Mouse (Mus musculus) kidney, embryonic 14.5 days (tissue): ENCODE measurements around the gene Ccdc187. TPM values are rescaled to one million over a fixed set of nuclear protein-coding genes. Genes with fewer than 3 reads are reported as not detected.
A peak's percentile ranks its signal among the peaks of the same experiment; 100 is the strongest.

Experiments
- ATAC-seq: fragments of 200-750 bp; cut with Nextera tagmentation; 2 replicates; pipeline ENCODE4 v1.8.0; 2017; ENCODE audit warnings: moderate number of reproducible peaks, mild to moderate bottlenecking, moderate TSS enrichment, moderate library complexity; ENCODE audit not compliant: low FRiP score, low TSS enrichment
- H3K27ac ChIP-seq: fragments of 300-500 bp; sonication (generic); 2 replicates; pipeline ENCODE4 v1.5.1; 2014; ENCODE audit warnings: low read depth, mild to moderate bottlenecking, low read length, moderate library complexity, mixed read lengths
- H3K27me3 ChIP-seq: fragments of 300-500 bp; sonication (generic); 2 replicates; pipeline ENCODE4 v1.6.1; 2014; ENCODE audit warnings: mild to moderate bottlenecking, low read length; ENCODE audit not compliant: control insufficient read depth, insufficient read depth
- H3K36me3 ChIP-seq: fragments of 300-500 bp; sonication (generic); 2 replicates; pipeline ENCODE4 v1.6.1; 2014; ENCODE audit warnings: low read length, mixed read lengths; ENCODE audit not compliant: control insufficient read depth, insufficient read depth
- H3K4me1 ChIP-seq: fragments of 300-500 bp; sonication (generic); 2 replicates; pipeline ENCODE4 v1.6.1; 2014; ENCODE audit warnings: low read length, mixed read lengths; ENCODE audit not compliant: control insufficient read depth, insufficient read depth
- H3K4me2 ChIP-seq: fragments of 300-500 bp; sonication (generic); replicated peaks from 2 replicates; pipeline ENCODE4 v1.6.1; 2014; ENCODE audit warnings: low read depth, mild to moderate bottlenecking, low read length
- H3K4me3 ChIP-seq: fragments of 300-500 bp; sonication (generic); 2 replicates; pipeline ENCODE4 v1.5.1; 2014; ENCODE audit warnings: mild to moderate bottlenecking, low read length
- H3K9ac ChIP-seq: fragments of 300-500 bp; sonication (generic); 2 replicates; pipeline ENCODE4 v1.6.1; 2014; ENCODE audit warnings: low read depth, mild to moderate bottlenecking, low read length, moderate library complexity
- H3K9me3 ChIP-seq: fragments of 300-500 bp; sonication (generic); 2 replicates; pipeline ENCODE4 v1.6.1; 2016; ENCODE audit warnings: low read length; ENCODE audit not compliant: control insufficient read depth
- WGBS: fragments of 180-500 bp; shearing (Covaris S2); extraction: QIAGEN DNeasy Blood & Tissue Kit; methylation state at CpG from one replicate; pipeline ENCODE4 v1.1.7; 2014; 5-methylcytosine and 5-hydroxymethylcytosine counted together
- polyA plus RNA-seq: library from polyadenylated mRNA; unstranded; fragments of >200 nt; fragmentation: Nextera tagmentation; extraction: Ambion mirVana; gene quantifications from 2 replicates; pipeline ENCODE4 v1.2.1, GENCODE M21; 2014

Gene Ccdc187
- polyA plus RNA-seq, 1 experiment from 2014 or later, result not detected

- no peak overlapping the region for H3K4me3 ChIP-seq
- WGBS, result 72% methylated on average over 5 of the region's 5 CpGs
These were observed 17.6 kb upstream of the Ccdc187 start for GRCm38 (mm10) chr2:26311936-26312335.

GRCm38 (mm10) chr2:26309739-26310138 is 15.4 kb upstream of the Ccdc187 start:
- WGBS, result 29% methylated on average over 10 of the region's 10 CpGs
- H3K9me3 ChIP-seq, result no peaks in the 10 kb centered on the region
- H3K27ac ChIP-seq, result peak overlapping the region; percentile 63
- peaks cover 8% of the 10 kb centered on the region; the same call in 1 of the 2 replicates for H3K4me1 ChIP-seq
- H3K27me3 ChIP-seq, result no peaks in the 10 kb centered on the region
- H3K9ac ChIP-seq, result no peak overlapping the region
- ATAC-seq, result peak; percentile 74
- no peak overlapping the region for H3K4me3 ChIP-seq
- H3K4me2 ChIP-seq, result no peak overlapping the region
- no peaks in the 10 kb centered on the region for H3K36me3 ChIP-seq

More at GRCm38 (mm10) chr2:26311936-26312335, 17.6 kb upstream of the Ccdc187 start:
- H3K4me1 ChIP-seq, result peaks cover 22% of the 10 kb centered on the region
- no peak overlapping the region for H3K27ac ChIP-seq
- no peak for ATAC-seq
- H3K4me2 ChIP-seq, result no peak overlapping the region
- H3K9me3 ChIP-seq, result no peaks in the 10 kb centered on the region
- no peaks in the 10 kb centered on the region for H3K27me3 ChIP-seq
- H3K9ac ChIP-seq, result no peak overlapping the region
- no peaks in the 10 kb centered on the region for H3K36me3 ChIP-seq

- 84% methylated on average over 3 of the region's 3 CpGs for WGBS
These were observed 12.3 kb upstream of the Ccdc187 start for GRCm38 (mm10) chr2:26306702-26307101.

DNA sequence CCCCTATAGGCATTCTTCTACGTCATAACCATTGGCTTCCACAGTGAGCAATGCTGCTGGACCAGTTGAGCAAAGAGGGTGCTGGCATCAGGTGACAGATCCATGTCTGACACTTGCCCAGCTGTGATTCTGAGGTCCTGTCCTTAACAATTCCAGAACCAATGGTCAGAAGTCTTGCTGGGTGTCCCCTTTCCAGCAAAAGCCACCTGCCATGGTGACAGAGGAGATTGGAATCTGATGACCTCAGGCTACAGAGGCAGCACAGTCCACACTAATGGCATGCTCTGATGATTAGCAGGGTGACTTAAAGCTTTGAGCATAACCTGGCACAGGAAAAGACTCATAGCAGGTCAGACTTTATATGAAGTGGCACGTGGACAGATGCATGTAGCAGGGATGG is 11.2 kb upstream of the Ccdc187 start:
- H3K36me3 ChIP-seq, result no peaks in the 10 kb centered on the region
- H3K27me3 ChIP-seq, result no peaks in the 10 kb centered on the region
- 0 out of 2 replicates have a peak, but pooled peaks cover 4% of the 10 kb centered on the region for H3K9me3 ChIP-seq
- H3K9ac ChIP-seq, result no peak overlapping the region
- H3K27ac ChIP-seq, result no peak overlapping the region
- no peak for ATAC-seq
- H3K4me2 ChIP-seq, result no peak overlapping the region
- H3K4me1 ChIP-seq, result no peaks in the 10 kb centered on the region; the same call in 1 of the 2 replicates
- H3K4me3 ChIP-seq, result no peak overlapping the region
- 74% methylated on average over 2 of the region's 2 CpGs for WGBS

More at GRCm38 (mm10) chr2:26306702-26307101, 12.3 kb upstream of the Ccdc187 start:
- Histone ChIP-seq H3K36me3 (no peaks in the 10 kb centered on the region), H3K9ac (no peak overlapping the region), H3K4me2 (no peak overlapping the region), H3K4me1 (no peaks in the 10 kb centered on the region; the same call in 1 of the 2 replicates), H3K4me3 (no peak overlapping the region), H3K27me3 (no peaks in the 10 kb centered on the region), H3K27ac (no peak overlapping the region), H3K9me3 (0 out of 2 replicates have a peak, but pooled peaks cover 4% of the 10 kb centered on the region)
- ATAC-seq, result no peak

DNA sequence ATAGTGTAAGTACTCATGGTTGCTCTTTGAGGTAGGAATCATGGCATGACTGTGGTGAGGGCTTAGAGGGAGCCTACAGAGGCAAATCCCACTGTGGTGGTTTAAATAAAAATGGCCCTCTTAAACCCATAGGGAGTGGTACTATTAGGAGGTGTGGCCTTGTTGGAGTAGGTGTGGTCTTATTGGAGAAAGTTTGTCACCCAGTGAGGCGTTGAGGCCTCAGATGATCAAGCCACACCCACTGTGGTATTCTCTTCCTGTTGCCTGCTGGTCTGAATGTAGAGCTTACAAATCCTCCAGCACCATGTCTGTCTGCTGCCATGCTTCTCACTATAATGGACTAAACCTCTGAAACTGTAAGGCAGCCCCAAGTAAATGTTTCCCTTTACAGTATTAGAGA is 10.4 kb upstream of the Ccdc187 start:
- H3K4me1 ChIP-seq, result no peaks in the 10 kb centered on the region; the same call in 1 of the 2 replicates
- H3K36me3 ChIP-seq, result no peaks in the 10 kb centered on the region
- H3K4me3 ChIP-seq, result no peak overlapping the region
- WGBS, result 56% methylated on average over 1 of the region's 1 CpGs
- no peak for ATAC-seq
- 0 out of 2 replicates have a peak, but pooled peaks cover 4% of the 10 kb centered on the region for H3K9me3 ChIP-seq
- no peak overlapping the region for H3K27ac ChIP-seq
- H3K9ac ChIP-seq, result no peak overlapping the region
- no peaks in the 10 kb centered on the region for H3K27me3 ChIP-seq
- H3K4me2 ChIP-seq, result no peak overlapping the region

- no peak for ATAC-seq
- no peaks in the 10 kb centered on the region for H3K27me3 ChIP-seq
- H3K4me3 ChIP-seq, result no peak overlapping the region
- H3K36me3 ChIP-seq, result no peaks in the 10 kb centered on the region
- H3K9me3 ChIP-seq, result 0 out of 2 replicates have a peak, but pooled peaks cover 4% of the 10 kb centered on the region
- H3K9ac ChIP-seq, result no peak overlapping the region
- 86% methylated on average over 10 of the region's 10 CpGs for WGBS
- no peak overlapping the region for H3K4me2 ChIP-seq
- H3K4me1 ChIP-seq, result peaks cover 12% of the 10 kb centered on the region; the same call in 1 of the 2 replicates
- no peak overlapping the region for H3K27ac ChIP-seq
These were observed 7.7 kb upstream of the Ccdc187 start for GRCm38 (mm10) chr2:26302005-26302503.

- 2% methylated on average over 3 of the region's 3 CpGs for WGBS
- H3K9ac ChIP-seq, result no peak overlapping the region
- no peak overlapping the region for H3K4me3 ChIP-seq
- no peak overlapping the region for H3K27ac ChIP-seq
- 0 out of 2 replicates have a peak, but pooled peaks cover 4% of the 10 kb centered on the region for H3K9me3 ChIP-seq
- no peak overlapping the region for H3K4me2 ChIP-seq
- peaks cover 16% of the 10 kb centered on the region; the same call in 1 of the 2 replicates for H3K4me1 ChIP-seq
- no peaks in the 10 kb centered on the region for H3K27me3 ChIP-seq
- no peaks in the 10 kb centered on the region for H3K36me3 ChIP-seq
- ATAC-seq, result 0 out of 2 replicates have a peak, but pooled peaks have one; percentile 22
These were observed 6.4 kb upstream of the Ccdc187 start for GRCm38 (mm10) chr2:26300808-26301174.

GRCm38 (mm10) chr2:26300161-26300807 is 5.9 kb upstream of the Ccdc187 start:
- Histone ChIP-seq H3K4me3 (no peak overlapping the region), H3K36me3 (no peaks in the 10 kb centered on the region), H3K4me1 (peaks cover 16% of the 10 kb centered on the region; the same call in 1 of the 2 replicates), H3K9ac (no peak overlapping the region; the same call in 1 of the 2 replicates), H3K27me3 (no peaks in the 10 kb centered on the region), H3K4me2 (no peak overlapping the region), H3K9me3 (0 out of 2 replicates have a peak, but pooled peaks cover 4% of the 10 kb centered on the region), H3K27ac (no peak overlapping the region)
- no peak for ATAC-seq
- WGBS, result 58% methylated on average over 5 of the region's 5 CpGs

GRCm38 (mm10) chr2:26299336-26299735 is 5.0 kb upstream of the Ccdc187 start:
- Histone ChIP-seq H3K4me2 (no peak overlapping the region), H3K36me3 (no peaks in the 10 kb centered on the region), H3K27ac (no peak overlapping the region), H3K9ac (no peak overlapping the region), H3K27me3 (no peaks in the 10 kb centered on the region), H3K9me3 (0 out of 2 replicates have a peak, but pooled peaks cover 4% of the 10 kb centered on the region), H3K4me3 (no peak overlapping the region), H3K4me1 (peaks cover 16% of the 10 kb centered on the region; the same call in 1 of the 2 replicates)
- WGBS, result 42% methylated on average over 7 of the region's 7 CpGs
- ATAC-seq, result no peak
